Mouse (Mus musculus) brain, embryonic 18.5 days (tissue): Measurements from ENCODE around the gene Fndc9.
A peak's percentile ranks its signal among the peaks of the same experiment; 100 is the strongest.

ENCODE experiments used
- DNase-seq: peaks from one replicate; pipeline ENCODE4 v3.0.0-alpha.2; 2012; ENCODE audit warnings: low read depth, low spot score

The Fndc9 gene

DNA sequence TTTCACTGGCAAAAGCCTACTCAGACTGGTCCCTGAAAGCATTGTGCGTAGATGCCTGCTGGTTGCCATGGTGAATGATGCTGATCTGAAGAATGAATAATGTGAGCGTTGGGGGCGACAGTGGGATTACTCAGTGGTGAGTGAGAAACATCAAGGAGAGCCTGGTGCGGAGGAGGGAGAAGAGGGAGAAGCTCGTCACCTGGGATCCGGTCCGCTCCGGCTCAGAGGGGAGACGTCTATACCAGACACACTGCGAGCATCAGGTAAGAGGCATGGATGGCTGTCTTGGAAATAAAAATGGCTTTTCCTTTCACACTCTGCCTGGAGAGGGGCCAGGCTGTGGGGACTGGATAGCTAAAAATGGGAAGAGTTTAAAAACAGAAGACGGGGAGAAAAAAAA is at the start of gene Fndc9:
Gene Fndc9 (plus strand): TSS at position 198 of the 400 bp plus-strand sequence.
- DNase-seq, result peak; percentile 69

DNA sequence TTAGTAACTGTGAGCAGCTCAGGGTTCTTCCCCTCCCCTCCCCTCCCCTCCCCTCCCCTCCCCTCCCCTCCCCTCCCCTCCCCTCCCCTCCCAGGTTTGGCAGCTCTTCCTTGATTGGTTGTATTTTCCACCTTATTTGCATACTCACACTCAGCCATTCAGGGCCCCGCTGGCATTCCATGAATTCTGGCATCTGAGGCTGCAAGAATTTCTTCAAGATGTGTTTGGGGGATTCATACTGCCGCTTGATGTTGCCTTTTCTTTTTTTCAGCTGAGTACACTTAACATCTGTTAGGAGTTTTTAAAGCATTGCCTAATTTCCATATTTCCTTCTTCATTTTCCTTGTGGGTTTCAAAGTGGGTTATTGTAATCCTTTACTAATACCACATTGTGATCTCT is 47.0 kb upstream of the Fndc9 start:
- no peak for DNase-seq

DNA sequence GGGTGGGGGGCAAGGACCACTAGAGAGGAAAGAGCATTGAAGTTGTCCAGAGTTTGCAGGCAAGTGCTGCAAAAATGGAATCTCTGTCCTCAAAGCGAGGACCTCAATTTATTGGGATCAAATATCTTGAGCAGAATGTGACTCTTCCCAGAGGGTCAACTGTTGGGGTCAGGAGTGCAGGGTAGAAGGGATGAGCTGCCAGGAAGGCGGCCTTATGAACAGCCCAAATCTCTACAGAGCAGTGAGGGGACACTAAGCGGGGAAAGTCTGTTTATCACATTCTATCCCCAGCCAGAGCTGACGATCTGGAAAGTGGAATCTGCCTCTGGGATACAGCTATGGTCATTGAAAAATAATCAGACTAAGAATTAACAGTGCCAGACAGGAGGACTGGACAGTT is 41.2 kb upstream of the Fndc9 start:
- no peak for DNase-seq

DNA sequence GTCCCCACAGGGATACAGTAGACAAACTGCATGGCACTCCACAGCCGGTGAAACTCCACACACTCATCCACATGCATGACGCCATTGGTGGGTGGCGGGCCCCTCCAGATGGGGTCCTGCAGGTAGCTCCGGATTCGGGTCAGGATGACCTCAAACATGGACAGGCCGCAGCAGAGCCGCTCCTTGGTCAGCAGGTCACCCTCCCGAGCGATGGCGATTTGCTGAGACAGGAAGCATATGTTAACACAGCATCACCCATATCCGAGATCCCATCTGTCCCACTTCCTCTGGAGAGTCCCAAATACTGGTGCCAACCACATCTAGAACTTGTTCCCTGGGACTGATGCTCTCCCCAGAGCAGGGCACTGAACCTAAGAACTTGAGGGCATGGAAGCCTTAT is 34.7 kb upstream of the Fndc9 start:
- DNase-seq, result no peak

DNA sequence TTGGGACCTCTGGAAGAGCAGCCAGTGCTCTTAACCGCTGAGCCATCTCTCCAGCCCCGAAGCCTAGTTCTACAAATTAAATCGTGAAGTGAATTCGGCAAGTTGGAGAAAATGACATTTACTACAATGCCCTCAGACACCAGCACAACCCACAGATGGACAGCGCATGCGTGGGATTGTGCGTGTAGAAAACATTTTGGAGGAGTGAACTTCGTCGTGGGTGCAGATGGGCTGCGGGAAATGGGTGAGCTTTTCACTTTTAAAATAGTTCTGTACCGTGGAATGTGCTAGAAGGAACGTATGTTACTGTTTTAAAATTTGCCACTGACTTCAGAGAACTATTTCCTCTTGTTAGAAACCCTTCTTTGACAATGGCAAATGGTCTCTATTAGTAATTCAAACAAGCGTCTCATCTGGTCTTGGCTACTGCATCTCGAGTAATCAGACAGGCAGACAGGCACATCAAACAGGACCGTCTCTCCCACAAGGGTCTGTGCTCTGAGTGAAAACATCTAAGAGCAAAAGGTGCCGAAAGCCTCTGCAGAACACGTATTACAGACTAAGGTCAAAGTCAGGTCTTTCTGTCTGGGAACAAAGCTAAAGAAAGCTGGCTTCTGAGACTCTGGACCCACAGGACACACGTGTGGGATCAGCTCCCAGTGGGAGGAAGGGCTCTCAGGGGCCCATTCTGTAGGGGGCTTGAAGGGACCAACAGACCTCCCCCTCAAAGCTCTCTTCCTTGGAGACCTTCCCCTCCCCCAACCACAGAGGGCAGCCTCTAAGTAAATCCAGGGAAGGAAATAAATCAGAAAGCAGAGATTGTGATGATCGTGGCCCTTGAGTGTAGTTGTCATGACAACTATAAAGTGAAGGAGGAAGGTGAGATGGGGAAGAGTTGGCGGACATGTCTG is 33.4 kb upstream of the Fndc9 start:
- no peak for DNase-seq

GRCm38 (mm10) chr11:46202547-46202887 is 32.8 kb upstream of the Fndc9 start:
- no peak for DNase-seq

DNA sequence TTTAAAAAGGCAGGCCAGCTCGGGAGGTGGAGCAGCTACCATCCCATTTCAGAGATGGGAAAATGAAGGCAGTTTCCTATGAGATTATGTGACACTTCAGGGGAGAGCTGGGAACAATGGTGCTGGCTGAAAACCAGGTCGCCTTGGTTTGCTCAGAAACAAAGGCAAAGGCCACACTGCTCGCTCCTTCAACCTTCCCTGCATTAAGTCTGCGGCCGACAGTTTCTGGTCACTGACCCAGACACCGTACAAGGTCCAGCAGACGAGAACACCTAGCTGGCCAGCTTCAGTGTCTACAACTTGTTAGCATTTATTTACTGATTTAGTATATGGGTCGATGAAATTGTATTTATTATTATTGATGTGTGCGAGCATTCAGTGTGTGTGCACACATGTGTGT is 30.5 kb upstream of the Fndc9 start:
- DNase-seq, result no peak

DNA sequence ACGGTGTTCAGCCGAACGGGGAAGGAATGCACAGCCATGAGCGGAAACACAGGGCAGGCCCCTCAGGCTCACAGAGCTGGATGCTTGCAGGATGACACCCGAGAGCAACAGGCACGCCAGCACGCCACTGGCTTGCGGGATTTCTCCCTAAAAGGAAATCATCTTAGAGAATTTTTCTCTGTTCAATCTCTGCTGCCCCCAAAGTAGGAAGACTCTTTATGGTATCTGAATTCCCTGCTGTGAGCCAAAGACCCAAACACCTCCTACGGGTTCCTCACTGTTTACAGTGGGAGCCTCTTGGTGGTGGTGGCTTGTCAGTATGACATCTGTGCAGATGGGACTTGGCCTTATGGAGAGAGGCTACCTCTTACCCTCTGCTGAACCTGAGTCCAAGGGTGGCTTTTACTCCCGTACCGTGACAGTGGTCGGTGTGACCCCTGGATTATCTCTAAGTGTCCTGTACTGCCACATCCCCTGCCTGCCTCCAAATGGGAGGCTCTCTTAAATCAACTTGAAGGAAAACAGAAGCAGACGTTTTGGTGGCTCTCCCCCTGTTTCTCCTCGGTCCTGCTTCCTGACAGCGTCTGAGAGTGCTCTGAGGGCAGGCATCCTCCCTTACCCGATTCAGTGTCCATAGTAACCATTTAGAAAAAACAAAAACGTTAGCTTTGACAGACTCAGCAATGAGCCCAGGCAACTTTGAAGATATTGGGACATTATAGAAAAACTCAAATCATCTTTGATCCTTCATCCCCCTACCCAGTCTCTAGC is 29.5 kb upstream of the Fndc9 start:
- DNase-seq, result no peak

DNA sequence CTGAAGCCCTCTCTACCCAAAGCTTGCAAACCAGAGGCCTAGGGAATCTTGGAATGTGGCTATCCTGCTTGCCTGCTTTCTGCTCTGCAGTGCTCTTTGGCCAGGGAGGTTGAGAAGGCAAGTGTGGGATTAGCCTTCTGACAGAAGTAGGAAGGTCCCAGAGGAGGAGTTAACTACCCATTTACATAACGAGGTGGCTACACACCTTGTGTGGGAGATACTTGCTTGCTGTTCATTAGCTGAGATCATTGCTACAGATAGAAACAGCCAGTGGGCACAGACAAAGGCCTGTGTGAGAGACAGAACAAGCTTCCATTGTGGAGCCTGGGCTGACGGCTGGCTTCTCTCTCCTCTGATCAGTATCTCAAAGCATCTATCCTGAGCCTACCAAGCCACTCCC is 25.4 kb upstream of the Fndc9 start:
- no peak for DNase-seq

DNA sequence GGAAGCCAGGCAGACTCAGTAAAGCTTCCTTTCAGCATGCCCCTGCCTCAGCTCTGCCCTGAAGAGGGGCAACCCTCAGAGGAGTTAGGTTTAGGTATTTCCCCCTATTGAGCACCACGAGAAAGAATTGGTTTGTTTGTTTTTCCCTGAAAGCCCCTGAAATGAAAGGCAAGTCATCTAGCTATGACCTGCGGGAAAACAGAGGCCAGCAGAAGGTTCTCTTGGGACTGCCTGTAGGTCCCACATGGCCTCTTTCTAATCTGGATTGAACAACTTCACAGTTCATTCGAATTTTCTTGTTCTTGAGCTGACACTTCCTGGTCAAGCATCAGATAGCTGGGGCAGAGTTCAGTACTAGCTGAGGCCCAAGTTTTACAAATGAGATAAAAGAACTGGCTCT is 23.5 kb upstream of the Fndc9 start:
- no peak for DNase-seq

DNA sequence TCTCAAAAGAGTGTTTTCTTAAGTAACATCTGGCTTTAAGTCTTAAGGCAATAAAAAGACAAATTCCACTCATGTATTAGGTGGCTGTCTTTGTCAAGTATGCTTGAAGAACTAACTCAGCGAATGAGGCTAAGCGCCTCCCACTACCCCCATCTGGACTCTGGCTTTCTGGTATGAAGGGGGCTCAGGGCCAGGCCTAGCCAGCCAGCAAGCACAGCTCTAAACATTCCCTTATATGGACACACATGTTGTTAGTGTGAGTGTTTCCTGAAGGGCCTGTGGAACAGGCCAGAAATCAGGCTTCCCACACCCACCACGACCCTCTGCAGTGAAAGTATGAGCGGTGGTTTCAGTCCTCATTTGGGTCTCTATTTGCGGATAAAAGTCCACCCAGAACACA is 21.5 kb upstream of the Fndc9 start:
- no peak for DNase-seq

GRCm38 (mm10) chr11:46214368-46215230 is 20.7 kb upstream of the Fndc9 start:
- DNase-seq, result no peak

GRCm38 (mm10) chr11:46215354-46215753 is 20.0 kb upstream of the Fndc9 start:
- peak; percentile 74 for DNase-seq

DNA sequence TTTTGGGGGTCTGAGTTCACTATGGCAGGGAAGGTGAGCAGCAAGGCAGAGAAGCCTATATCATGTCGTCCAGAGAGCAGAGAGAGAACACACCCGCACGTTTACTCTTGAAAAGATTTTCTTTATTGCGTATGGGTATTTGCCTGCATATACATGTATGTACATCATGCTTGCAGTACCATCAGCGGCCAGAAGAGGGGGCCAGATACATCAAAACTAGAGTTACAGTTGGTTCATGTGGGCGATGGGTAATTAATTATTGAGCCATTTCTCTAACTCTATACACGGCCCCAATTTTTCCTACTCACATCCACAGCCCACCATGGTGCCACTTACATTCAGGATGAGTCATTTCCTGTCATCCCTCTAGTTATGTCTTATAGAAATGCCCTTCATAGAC is 18.7 kb upstream of the Fndc9 start:
- DNase-seq, result no peak

DNA sequence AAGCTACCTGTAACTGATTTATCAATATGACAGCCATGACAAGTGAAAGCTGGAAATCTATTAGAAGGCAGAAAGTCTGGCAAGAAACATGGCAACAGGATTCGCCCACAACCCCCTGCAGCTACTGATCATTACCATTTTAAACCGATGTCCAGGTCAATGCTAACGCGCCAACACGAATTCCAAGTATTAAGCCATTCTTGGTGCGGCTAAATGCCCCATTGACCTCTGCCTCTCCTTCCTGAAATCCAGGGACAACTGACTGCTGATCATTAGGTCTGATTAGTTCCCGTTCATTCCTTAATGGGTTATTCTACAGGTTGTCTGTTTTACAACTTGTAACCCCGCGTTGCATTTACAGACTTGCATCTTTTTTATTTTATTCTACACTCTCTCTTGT is 17.6 kb upstream of the Fndc9 start:
- no peak for DNase-seq

- no peak for DNase-seq
Observed at GRCm38 (mm10) chr11:46218584-46218983, 16.7 kb upstream of the Fndc9 start.

GRCm38 (mm10) chr11:46219380-46219779 is 16.0 kb upstream of the Fndc9 start:
- no peak for DNase-seq

- DNase-seq, result no peak
Observed at GRCm38 (mm10) chr11:46220211-46220610, 15.1 kb upstream of the Fndc9 start.

DNA sequence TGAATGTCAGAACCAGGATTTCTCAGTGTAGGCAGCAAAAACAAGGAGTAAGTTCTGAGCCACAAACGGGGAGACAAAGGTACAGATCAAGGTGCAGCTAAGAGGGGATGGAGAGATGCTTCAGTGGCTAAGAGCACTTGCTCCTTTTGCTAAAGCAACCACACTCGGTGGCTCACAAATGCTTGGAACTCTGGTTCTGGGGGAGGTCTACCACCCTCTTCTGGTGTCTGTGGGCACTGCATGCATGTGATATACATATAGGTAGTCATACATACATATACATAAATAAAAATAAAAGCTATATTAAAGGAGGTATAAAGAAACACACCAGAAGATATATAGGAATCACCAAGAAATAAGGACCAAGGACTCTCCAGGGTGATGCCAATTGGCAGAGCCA is 11.8 kb upstream of the Fndc9 start:
- no peak for DNase-seq

DNA sequence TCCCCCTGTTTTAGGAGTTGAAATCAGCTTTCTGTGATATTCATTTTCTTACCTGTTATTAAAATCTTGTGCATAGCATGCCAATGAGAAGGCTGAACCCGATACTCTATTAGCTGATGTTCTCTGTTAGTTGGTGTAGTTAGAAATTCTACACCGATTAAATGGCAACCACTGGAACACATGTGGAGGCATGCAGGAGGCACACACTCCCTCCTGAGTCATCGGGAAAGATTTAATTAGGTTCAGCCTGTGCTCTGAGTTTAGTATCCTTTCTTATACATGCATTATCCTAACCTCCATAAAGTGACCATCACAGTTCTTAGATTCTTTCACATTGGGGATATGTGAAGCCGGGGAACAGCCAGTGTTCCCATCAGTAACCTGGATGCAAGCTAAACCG is 10.0 kb upstream of the Fndc9 start:
- DNase-seq, result no peak

DNA sequence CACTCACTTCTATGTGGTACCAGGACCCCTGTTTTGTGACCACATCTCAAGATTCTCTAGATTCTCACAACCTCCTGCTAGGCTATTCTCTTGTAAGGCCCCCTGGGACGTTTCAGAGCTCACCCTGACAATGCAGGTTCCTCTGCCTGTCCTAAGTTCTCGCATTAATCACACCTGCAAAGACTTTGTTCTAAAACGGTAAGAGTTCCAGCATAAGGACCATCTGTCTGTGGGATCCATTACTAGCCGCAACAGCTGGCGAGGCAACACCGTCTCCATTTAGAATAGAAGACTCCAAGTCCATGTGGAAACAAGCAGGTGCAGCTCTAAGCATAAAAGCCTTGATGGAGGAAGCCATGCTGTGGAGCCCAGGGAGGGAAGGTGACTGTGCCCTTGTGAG is 5.1 kb upstream of the Fndc9 start:
- DNase-seq, result no peak

DNA sequence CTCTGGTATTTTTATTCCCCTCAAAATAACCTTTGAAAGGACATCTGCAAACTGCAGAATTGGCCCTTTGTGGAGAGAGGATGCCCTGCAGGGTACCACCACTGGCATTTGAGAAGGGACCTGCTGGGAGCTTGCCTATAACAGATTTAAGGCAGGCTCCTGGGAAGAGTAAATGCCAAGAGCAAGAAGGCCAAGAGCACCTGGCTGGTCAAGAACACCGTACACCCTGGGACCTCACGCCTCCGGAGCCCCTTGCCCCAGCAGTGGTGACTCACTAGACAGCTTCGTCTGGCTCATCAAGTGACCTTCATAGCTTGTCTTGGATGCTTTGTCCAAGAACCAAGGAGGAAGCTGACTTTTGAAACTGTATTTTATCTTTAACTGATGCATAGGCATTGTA is 2.5 kb upstream of the Fndc9 start:
- DNase-seq, result no peak
